Mouse (Mus musculus): ENCODE measurements around the gene Olfr1330.

DNA sequence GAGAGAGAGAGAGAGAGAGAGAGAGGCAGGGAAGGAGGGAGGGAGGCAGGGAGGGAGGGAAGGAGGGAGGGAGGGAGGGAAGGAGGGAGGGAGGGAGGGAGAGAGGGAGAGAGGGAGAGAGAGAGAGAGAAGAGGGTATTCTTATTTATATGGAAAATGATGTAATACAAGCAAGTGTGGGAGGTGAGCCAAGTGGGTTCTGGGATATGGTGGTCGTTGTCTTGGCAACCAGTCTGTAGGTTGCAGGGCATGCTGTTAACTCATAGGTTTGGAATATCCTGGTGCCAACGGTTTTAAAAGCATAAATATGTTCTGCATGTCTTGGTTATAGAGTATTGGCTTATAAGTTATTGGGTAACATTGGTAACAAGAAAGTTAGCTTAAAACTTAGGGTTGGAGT, 13.6 kb downstream of the Olfr1330 start:
- TF ChIP-seq CTCF (conservative IDR thresholded peaks at IDR 0.05; ENCODE audit: low read length) (no peak), NANOG (IDR thresholded peaks at IDR 0.05; ENCODE audit: borderline replicate concordance, low read length) (no peak)

Measured in E14TG2a.4 (cell line).